Mouse (Mus musculus): ENCODE measurements around the gene Kcne1.

DNA sequence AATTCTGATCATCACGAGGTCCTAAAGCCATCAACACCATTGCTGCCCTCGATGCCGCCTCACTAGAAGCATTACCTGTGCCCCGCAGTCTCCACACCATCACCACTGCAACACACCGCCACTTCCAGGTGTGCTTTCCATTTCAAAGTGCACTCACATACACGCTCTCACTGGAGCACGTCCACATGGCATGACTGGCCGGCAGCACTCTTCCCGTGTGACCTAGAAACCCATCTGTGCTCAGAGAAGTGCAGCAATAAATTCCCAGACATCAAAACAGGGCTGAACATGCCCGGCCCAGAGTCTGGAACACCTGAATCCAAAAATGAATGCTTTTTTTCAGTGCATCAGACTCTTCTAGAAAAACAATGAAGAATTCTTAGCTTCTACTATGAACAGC is 31.4 kb downstream of the Kcne1 start:
- TF ChIP-seq CTCF (IDR thresholded peaks at IDR 0.05; ENCODE audit: borderline replicate concordance, insufficient read depth, low read length) = no peak
- no peak for TF ChIP-seq POLR2A (IDR thresholded peaks at IDR 0.05; ENCODE audit: low read depth, low read length)
